ENCODE assay signal across 25 mouse cellular contexts in genomic region chr13:6479667-6480066, GRCm38 (mm10).
"Had no signal": no experiment of that assay in that cellular context is flagged by ENCODE, and none has a peak within 500 bp of the region (broad histone marks: within the 10 kb centered on the region; RNA-seq: fewer than 3 reads in every experiment).

No protein-coding gene starts in this region.

- DNase-seq: forebrain, postnatal 0 days; gastrocnemius, postnatal 10 days; gastrocnemius, postnatal 25 days; heart, adult 11 months; heart, adult 2 months; heart, postnatal 14 days; heart, postnatal 36 days; kidney, adult 18-20 months; kidney, adult 8-10 months; kidney, postnatal 10 days; kidney, postnatal 25 days; kidney, postnatal 4 days; liver had no signal

- H3K4me3 ChIP-seq: heart, adult 2 months; heart, embryonic 13.5 days; heart, embryonic 15.5 days; hindbrain, embryonic 10.5 days; hindbrain, embryonic 13.5 days; hindbrain, embryonic 15.5 days; layer of hippocampus, adult 2 months; left cerebral cortex, adult 2 months; limb, embryonic 10.5 days; limb, embryonic 12.5 days had no signal

- H3K36me3 ChIP-seq: heart, embryonic 13.5 days; heart, embryonic 15.5 days; hindbrain, embryonic 10.5 days; hindbrain, embryonic 13.5 days; hindbrain, embryonic 15.5 days; limb, embryonic 10.5 days; limb, embryonic 12.5 days had no signal

- ATAC-seq: forebrain, postnatal 0 days; hindbrain, postnatal 0 days; intestine, embryonic 16.5 days had no signal

- H3K9ac ChIP-seq: forebrain, postnatal 0 days; heart, embryonic 13.5 days; heart, embryonic 15.5 days; hindbrain, embryonic 13.5 days; hindbrain, embryonic 15.5 days; limb, embryonic 12.5 days had no signal

- H3K4me1 ChIP-seq: heart, embryonic 13.5 days; heart, embryonic 15.5 days; hindbrain, embryonic 10.5 days; hindbrain, embryonic 13.5 days; hindbrain, embryonic 15.5 days; limb, embryonic 10.5 days; limb, embryonic 12.5 days had no signal

- H3K27me3 ChIP-seq: heart, embryonic 13.5 days; heart, embryonic 15.5 days; hindbrain, embryonic 13.5 days; hindbrain, embryonic 15.5 days; limb, embryonic 12.5 days had no signal

- H3K4me2 ChIP-seq: heart, embryonic 13.5 days; heart, embryonic 15.5 days; hindbrain, embryonic 13.5 days; hindbrain, embryonic 15.5 days; limb, embryonic 12.5 days; liver, embryonic 11.5 days had no signal

- H3K9me3 ChIP-seq: heart, embryonic 13.5 days; heart, embryonic 15.5 days; hindbrain, embryonic 10.5 days; hindbrain, embryonic 13.5 days; hindbrain, embryonic 15.5 days; limb, embryonic 10.5 days; limb, embryonic 12.5 days had no signal

- H3K27ac ChIP-seq: heart, adult 2 months; heart, embryonic 13.5 days; heart, embryonic 15.5 days; hindbrain, embryonic 10.5 days; hindbrain, embryonic 13.5 days; hindbrain, embryonic 15.5 days; hindbrain, postnatal 0 days; layer of hippocampus, adult 2 months; left cerebral cortex, adult 2 months; limb, embryonic 10.5 days; limb, embryonic 12.5 days had no signal
